ENCODE assay signal across 28 mouse cellular contexts in genomic region chr13:59945631-59946030, GRCm38 (mm10).
"Had no signal": no experiment of that assay in that cellular context is flagged by ENCODE, and none has a peak within 500 bp of the region (broad histone marks: within the 10 kb centered on the region; RNA-seq: fewer than 3 reads in every experiment).

No protein-coding gene starts in this region.

- H3K4me2 ChIP-seq: embryonic facial prominence, embryonic 12.5 days; embryonic facial prominence, embryonic 13.5 days; embryonic facial prominence, embryonic 15.5 days; forebrain, embryonic 12.5 days; forebrain, embryonic 13.5 days; forebrain, embryonic 15.5 days had no signal

- H3K27ac ChIP-seq: embryonic facial prominence, embryonic 10.5 days; embryonic facial prominence, embryonic 12.5 days; embryonic facial prominence, embryonic 13.5 days; embryonic facial prominence, embryonic 15.5 days; forebrain, embryonic 10.5 days; forebrain, embryonic 12.5 days; forebrain, embryonic 13.5 days; forebrain, embryonic 15.5 days; gastrocnemius, adult 2 months; heart, adult 2 months had no signal

- ATAC-seq: forebrain, embryonic 13.5 days; forebrain, embryonic 14.5 days; forebrain, embryonic 15.5 days; forebrain, embryonic 16.5 days; forebrain, postnatal 0 days had no signal

- H3K9ac ChIP-seq: embryonic facial prominence, embryonic 12.5 days; embryonic facial prominence, embryonic 13.5 days; embryonic facial prominence, embryonic 15.5 days; forebrain, embryonic 12.5 days; forebrain, embryonic 13.5 days; forebrain, embryonic 15.5 days; forebrain, postnatal 0 days had no signal

- DNase-seq: cerebellum, adult 2 months; cerebellum, adult 8-10 months; cerebellum, adult 9-10 months; cerebellum, adult 9-11 months; cerebellum, postnatal 10 days; cerebellum, postnatal 14 days; cerebellum, postnatal 25 days; cerebellum, postnatal 36 days; embryo, embryonic 11 days; forebrain, postnatal 0 days; gastrocnemius, adult 2 months; gastrocnemius, postnatal 10 days; gastrocnemius, postnatal 14 days; gastrocnemius, postnatal 25 days; gastrocnemius, postnatal 36 days; heart, adult 18-20 months; heart, adult 2 months had no signal

- H3K36me3 ChIP-seq: embryonic facial prominence, embryonic 10.5 days; embryonic facial prominence, embryonic 12.5 days; embryonic facial prominence, embryonic 13.5 days; embryonic facial prominence, embryonic 15.5 days; forebrain, embryonic 10.5 days; forebrain, embryonic 12.5 days; forebrain, embryonic 15.5 days had no signal

- H3K27me3 ChIP-seq: embryonic facial prominence, embryonic 12.5 days; embryonic facial prominence, embryonic 15.5 days; forebrain, embryonic 15.5 days had no signal

- H3K4me3 ChIP-seq: embryonic facial prominence, embryonic 10.5 days; embryonic facial prominence, embryonic 12.5 days; embryonic facial prominence, embryonic 13.5 days; embryonic facial prominence, embryonic 15.5 days; erythroblast, embryonic 14.5 days; forebrain, embryonic 10.5 days; forebrain, embryonic 12.5 days; forebrain, embryonic 13.5 days; forebrain, embryonic 15.5 days; gastrocnemius, adult 2 months; heart, adult 2 months had no signal

- H3K9me3 ChIP-seq: embryonic facial prominence, embryonic 10.5 days; embryonic facial prominence, embryonic 12.5 days; embryonic facial prominence, embryonic 13.5 days; embryonic facial prominence, embryonic 15.5 days; forebrain, embryonic 10.5 days; forebrain, embryonic 12.5 days; forebrain, embryonic 13.5 days; forebrain, embryonic 15.5 days had no signal
